Mouse (Mus musculus): ENCODE measurements around the gene Taf6l.
"Not testable (repeated sequence)": the region's sequence is repeated elsewhere in the genome, so short reads cannot be mapped to it uniquely, and the experiment has no call there.

Gene Taf6l

DNA sequence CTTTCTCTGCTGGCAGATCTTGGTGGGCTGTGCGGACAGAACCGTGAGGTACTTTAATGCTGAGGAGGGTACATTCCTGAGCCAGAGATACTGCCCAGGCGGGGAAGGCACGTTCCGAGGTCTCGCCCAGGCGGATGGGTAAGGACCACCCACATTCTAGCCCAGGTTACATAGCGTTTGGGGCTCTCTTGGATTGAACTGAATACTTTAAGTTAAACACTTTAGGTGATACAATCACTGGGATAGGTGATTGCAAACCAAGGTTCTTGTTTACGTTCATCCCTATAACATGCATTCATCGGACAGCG, 50.1 kb downstream of the Taf6l start:
- DNase-seq (ENCODE audit: low spot score) = no peak

DNA sequence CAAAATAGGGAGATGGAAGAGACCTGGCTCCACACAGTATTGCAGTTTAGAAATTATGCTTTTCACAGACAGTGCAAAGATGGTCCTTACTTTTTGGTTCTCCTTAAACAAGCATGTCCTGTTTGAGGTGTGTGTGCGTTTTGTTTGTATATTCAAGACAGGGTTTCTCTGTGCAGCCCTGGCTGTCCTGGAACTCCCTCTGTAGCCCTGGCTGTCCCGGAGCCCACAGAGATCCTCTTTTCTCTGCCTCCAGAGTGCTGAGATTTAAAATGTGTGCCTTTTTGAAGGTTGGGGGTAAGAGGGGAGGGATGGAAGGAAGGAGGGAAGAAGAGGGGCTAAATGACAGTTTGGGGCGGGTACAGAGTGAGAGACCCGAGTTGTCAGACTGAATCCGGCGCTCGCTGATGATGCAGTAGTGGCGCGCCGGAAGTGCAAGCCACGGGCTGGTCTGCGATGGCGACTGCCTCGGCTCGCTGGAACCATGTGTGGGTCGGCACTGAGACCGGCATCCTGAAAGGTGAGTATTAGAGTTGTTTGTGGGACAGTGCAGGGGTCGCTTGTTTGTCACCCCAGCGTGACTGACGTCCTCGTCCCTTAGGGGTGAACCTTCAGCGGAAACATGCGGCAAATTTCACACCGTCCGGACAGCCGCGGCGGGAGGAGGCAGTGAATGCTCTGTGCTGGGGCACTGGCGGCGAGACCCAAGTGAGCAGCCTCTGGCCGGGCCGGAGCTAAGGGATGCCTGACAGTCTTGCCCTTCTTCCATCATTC, 50.6 kb downstream of the Taf6l start, which contains the start of gene Wdr74:
TSS of gene Wdr74 (plus strand) at position 439 of the 771 bp plus-strand sequence.
- DNase-seq (ENCODE audit: low spot score) = peak; percentile 93

DNA sequence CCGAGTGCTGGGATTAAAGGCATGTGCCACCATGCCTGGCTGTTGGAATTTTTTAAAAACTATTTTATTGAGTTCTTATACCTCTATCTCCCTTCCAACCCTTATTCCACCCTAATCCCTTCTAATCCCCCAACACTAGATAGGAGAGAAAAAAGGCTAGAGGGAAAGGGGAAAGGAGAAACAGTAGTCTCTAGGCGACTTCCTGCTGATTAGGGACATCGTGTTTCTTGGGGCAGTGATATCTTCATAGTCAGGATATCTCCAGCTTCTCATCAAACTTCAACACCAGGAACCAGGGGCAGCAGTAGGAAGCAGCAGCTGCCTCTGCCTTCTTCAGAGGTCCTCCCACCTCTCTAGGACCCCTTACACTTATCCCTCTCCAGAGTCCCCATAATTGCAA, 51.9 kb downstream of the Taf6l start:
- DNase-seq (ENCODE audit: low spot score) = no peak

DNA sequence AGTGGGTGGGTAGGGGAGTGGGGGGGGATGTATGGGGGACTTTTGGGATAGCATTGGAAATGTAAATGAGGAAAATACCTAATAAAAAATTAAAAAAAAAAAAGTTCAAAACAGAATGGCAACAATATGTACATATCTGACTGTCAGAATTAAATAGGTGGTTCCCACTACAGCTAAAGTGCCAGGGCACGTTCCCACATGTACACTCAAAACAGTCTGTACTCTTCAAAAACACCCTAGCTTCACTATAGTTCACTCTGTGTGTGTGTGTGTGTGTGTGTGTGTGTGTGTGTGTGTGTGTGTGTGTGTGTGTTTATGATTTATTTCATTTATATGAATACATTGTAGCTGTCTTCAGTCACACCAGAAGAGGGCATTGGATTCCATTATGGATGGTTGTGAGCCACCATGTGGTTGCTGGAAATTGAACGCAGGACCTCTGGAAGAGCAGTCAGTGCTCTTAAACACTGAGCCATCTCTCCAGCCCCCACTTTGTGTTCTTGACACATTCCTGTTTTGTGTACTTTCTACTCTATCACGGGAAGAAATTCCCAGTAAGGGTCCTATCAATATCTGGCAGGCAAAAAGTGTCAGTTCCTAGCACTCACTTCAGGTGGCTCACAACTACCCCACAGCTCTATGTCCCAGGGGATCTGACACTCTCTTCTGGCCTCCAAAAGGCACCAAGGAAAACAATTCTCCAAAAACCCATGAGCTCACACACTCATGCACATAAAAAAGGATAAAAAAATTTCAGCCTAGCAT, 57.7 kb downstream of the Taf6l start:
- DNase-seq (ENCODE audit: low spot score) = not testable (repeated sequence)

DNA sequence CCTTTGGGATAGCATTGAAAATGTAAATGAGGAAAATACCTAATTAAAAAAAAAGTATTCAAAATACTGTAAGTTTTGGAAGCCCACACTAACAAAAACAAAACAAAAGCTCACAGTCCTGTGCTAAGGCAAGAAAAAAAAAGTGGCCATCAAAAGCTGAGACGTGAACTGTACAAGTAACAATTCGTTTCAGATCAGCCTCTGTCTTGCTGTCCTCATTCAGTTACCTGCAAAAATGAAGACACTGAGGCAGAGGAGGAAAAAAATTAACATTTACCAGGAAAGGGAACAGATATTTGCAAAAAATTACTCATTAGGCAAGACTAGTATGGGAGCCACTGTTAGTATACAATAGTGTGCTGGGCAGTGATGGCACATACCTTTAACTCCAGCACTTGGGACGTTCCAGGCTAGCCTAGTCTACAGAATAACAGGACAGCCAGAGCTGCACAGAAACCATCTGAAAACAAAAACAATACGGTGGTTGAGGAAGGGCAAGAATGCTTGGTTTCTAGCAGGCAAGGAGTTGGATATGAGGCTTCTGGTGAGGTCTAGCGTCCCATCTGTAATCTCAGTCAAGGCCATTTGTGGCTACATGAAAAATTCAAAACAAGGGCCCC, 58.6 kb downstream of the Taf6l start:
- no peak for DNase-seq (ENCODE audit: low spot score)

DNA sequence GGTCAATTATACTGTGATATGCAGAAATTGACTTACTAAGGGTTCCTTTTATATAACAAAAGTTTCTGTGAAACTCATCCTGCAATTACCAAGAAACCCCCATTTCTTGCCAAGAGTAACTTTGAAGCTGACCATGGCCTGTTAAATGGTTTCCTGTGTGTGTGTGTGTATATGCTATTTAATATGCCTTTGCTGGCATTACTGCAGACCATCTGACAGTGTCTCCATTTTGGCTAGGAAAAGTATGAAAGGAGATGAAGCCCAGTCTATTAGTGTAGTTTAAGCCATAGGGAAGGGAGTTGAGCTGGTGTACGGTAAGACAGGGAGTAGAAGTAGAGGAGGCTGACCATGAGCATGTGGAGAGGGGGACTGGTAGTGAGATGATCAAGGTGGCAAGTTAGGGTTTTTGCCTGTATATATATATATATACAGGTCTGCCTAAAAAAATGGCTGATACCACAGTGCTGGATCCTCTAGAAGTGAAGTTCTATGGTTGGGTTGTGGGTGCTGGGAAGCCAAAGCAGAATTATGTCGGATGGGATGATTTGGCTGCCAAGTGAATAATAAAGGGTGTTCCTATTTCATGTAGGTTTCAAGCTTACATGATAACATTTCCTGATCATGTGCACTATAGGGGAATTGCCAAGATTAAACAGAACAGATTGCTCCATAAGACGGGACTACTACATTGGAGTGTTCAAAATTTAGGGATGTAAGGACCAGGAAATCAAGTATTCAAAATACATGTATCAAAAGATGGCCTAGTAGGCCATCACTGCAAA, 59.4 kb downstream of the Taf6l start:
- DNase-seq (ENCODE audit: low spot score) = no peak

DNA sequence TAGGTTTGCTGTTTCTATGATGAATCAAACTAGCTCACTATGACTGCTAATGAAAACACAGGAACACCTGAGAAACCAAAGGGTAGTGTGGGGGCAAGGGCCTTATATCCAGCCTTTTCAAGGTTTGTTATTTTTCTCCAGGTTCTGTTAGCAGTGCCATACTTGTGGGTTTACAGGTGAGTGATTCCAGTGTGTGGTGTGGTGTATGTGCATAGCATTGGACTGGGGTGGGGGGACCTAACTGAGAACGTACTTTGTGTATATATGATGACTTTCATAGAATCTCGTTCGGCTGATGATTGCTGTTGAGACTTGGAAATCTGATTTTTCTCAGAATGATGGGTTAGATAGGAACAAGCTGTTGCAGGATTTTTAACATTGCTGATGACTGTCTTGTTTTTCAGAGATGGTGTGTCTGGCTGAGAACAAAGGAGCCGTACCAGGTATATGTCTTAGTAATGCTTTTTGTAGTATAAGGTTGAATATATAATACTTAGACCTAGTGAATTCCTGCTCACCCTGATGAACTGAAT, 61.1 kb downstream of the Taf6l start:
- no peak for DNase-seq (ENCODE audit: low spot score)
